Mouse (Mus musculus) ES-E14 (cell line): ENCODE results near the gene Rgma.

Experiments
- ZC3H11A ChIP-seq: IDR thresholded peaks from 2 replicates; pipeline ENCODE4 v1.6.1; 2012; ENCODE audit warnings: low read depth, mild to moderate bottlenecking, inconsistent platforms, low read length, borderline replicate concordance
- ZNF384 ChIP-seq: IDR thresholded peaks from 2 replicates; pipeline ENCODE4 v1.6.1; 2012; ENCODE audit warnings: low read depth, low read length, inconsistent platforms

DNA sequence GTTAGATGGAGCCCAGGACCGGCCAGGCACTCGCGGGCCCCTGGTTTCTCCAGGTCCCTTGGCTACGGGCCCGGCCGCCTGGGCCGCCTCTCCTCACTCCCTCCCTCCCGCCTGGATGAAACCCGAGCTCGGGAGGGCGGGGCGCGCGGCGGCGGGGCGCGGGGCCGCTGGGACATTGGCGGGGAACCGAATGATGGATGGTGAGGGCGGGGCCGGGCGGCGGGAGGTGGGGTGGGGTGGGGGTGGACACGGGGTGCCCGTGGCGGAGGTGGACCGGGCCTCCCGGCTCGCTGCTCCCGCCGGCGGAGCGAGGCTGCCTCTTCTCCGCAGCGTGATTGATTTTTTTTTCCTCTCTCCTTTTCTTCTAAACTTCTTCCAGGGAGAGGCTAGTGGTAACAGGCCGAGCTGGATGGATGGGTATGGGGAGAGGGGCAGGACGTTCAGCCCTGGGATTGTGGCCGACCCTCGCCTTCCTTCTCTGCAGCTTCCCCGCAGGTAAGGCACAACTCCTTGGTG lies 15.8 kb downstream of the Rgma start:
- no peak for TF ChIP-seq ZC3H11A
- TF ChIP-seq ZNF384: no peak
